Mouse (Mus musculus): Measurements from ENCODE around the gene Mrps11.

Mrps11 gene

GRCm38 (mm10) chr7:78793895-78794570 is 11.1 kb downstream of the Mrps11 start:
- no peak for DNase-seq (ENCODE audit: low read depth)

DNA sequence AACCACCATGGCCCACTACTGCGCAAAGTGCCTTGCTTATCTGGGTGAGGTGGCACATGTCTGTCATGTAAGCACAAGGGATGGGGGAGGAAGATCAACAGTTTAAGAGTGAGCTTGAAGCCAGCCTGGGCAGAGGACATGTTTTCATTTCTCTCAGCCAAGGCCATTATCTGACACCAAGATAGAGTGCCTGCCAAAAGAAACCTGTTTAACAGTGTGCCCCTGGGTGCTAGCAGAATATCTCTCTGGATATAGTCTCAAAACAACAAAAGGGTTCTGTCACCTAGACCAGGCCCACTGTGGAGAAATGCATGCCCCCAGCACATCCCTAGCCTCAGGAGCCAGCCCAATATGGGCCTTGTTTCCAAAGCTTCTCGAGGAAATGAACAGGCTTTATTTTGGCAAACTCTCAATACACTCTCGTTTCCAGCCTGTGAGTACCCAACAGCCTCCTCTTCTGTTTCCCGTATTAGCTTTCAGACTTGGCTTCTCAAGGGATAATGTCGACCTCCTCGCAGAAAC is 11.7 kb downstream of the Mrps11 start:
- DNase-seq (ENCODE audit: low read depth) = no peak

GRCm38 (mm10) chr7:78796624-78797023 is 13.7 kb downstream of the Mrps11 start:
- DNase-seq (ENCODE audit: low read depth) = no peak

- no peak for DNase-seq (ENCODE audit: low read depth)
Observed at GRCm38 (mm10) chr7:78797843-78798455, 15.0 kb downstream of the Mrps11 start.

DNA sequence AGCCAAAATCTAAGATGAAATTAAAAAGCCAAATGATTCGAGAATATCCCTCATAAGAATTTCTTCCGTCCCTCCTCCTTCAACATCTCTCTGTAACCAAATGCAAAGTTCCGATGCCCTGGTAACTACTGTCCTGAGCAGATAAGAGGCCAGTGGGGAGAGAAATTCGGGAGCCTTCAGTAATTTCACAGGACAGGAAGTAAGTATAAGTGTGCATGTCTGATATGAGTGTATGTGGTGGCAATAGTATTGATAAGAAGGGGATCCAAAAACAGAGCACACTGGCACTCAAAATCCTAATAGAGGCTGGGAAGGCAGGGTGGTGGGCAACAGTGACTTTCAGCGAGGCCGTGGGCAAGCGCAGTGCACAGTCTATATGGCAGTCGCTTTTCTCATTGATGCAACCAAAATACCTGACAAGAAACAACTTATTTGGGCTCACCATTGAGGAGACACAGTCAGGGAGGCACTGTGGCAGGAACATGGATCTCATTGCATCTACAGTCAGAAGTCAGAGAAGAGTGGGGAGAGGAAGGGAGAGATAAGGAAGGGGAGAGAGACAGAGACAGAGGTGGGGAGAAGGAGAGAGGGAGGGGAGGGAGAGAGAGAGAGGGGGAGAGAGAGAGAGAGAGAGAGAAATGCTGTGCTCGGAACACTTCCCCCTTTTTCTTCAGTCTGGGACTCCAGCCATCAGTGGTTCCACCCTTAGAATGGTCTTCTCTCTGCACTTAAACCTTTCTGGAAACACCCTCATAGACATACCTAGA is 17.0 kb downstream of the Mrps11 start:
- no peak for DNase-seq (ENCODE audit: low read depth)

DNA sequence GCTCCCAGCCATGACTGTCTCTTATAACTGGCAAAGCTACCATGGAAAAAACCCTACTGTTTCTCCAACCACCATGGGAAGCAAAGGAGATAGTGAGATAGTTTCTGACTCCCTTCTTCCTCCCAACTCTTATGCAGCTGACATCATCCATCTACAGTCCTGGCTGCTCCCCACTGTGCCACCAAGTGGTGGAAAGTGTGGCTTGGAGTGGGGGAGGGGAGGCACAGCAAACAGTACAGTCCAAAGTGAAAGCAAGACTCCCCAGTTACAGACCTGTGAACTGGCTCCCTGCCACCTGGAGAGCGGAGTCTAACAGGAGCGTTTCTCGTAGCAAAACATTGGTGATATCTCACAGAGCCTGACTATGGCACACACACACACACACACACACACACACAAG is 20.9 kb downstream of the Mrps11 start:
- no peak for DNase-seq (ENCODE audit: low read depth)

DNA sequence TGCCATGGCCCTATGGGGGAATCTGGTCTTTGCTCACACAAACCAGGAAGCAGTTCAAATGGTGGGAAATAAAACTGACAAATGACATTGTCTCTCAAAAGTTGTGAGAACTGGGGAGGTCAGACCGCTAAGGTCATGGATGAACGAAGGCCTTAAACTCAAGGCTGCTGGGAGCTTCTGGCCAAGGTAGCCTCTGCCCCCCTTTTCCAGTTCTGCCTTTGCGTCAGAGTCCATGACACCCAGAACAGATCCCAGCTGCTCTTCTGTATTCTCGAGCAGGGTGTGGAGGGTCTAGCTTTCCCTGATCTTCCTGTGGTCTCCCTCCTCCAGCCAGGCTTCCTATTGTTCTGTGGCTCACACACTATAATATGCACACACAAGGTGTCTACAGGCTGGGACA is 24.3 kb downstream of the Mrps11 start:
- DNase-seq (ENCODE audit: low read depth) = no peak

DNA sequence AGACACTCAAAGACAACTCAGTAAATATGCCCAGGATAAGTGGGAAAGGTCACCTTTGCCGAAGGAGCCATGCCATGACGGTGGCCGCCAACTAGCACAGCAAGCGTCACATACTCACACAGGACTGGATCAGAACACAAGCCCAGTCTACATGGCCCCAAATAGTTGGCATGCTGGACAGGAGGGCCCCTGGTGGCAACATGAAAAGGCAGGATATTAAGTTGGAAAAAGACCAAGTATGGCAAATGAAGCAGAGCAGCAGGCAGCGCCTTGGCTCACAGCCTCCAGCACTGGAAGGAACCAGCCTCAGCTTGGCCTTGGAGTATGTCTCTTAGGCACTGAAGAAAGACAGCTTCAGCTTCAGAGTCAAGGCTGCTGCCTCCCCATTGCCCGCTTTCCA is 30.9 kb downstream of the Mrps11 start:
- no peak for DNase-seq (ENCODE audit: low read depth)

GRCm38 (mm10) chr7:78814766-78815165 is 31.8 kb downstream of the Mrps11 start:
- no peak for DNase-seq (ENCODE audit: low read depth)

DNA sequence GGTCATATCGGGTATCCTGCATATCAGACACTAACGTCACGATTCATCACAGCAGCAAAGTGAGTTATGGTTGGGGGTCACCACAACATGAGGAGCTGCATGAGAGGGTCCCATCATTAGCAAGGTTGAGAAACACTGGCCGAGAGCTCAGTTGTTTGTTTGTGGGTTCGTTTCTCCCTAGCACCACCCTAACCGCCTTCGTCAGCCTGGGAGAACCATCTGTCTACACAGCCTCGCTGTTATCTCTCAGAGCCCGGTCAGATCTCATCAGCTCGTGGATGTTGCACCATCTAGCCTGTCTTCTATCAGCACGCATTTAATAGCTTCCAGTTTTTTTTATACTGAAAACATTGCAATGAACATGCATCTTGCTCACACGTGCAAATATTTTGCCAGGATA is 35.4 kb downstream of the Mrps11 start:
- no peak for DNase-seq (ENCODE audit: low read depth)

- DNase-seq (ENCODE audit: low read depth) = no peak
Observed at GRCm38 (mm10) chr7:78826682-78827385, 43.9 kb downstream of the Mrps11 start.

DNA sequence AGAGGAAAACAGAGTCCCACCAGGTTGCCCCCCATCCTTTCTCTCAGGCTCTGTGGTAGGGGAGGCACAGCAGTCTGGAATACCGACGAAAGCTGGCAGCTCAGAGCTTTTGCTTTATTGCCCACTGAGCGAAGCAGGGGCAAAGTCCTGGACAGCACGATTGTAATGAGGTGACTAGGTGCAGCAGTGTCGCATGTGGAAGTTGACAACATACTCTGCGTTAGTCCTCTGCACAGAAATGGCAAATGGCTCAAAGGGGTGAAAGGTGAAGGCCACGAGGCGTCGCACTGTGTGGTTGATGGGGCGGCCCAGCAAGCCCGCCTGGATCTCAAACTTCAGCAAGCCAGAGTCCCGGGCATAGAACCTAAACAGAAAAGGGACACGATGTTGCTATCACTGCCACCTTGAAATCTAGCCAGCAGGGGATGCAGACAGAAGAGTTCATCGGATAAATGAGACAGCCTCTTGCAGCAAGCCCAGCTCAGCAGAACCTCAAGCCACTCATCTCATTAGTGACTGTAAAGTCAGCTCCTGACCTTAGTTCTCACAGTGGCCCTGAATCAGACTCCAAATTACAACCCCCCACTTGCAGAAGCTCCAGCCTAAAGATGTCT is 44.9 kb downstream of the Mrps11 start:
- no peak for DNase-seq (ENCODE audit: low read depth)

GRCm38 (mm10) chr7:78835656-78836055 is 52.7 kb downstream of the Mrps11 start:
- no peak for DNase-seq (ENCODE audit: low read depth)

GRCm38 (mm10) chr7:78837250-78837649 is 54.3 kb downstream of the Mrps11 start:
- no peak for DNase-seq (ENCODE audit: low read depth)

DNA sequence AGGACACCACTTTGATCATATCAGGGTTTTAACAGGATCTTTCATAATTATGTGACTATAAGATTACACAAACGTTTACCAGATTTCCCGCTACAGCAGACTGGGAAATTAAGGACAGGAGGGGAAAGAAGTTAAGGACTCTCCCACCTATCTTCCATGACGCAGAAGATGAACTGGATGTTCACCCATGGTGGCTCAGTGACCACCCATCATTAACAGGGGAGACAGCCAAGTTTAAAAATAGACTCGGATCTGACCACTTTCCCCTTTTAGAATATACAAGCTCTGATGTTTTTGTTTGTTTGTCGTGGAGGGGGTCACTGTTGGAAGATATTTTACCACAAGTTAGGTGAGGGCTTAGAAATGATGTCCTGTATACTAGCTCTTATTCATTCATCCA is 58.7 kb downstream of the Mrps11 start:
- no peak for DNase-seq (ENCODE audit: low read depth)

Measured in fibroblast of lung, adult 2 months (primary cell).